Mouse (Mus musculus) small intestine, adult 2 months (tissue): ENCODE measurements at regions not wholly inside any gene's neighbourhood (a gene's known extent, or its start where the extent isn't known, plus 50 kb on each side); places are given as distances from the start of the nearest gene placed in this dataset.

Experiments used
- H3K27ac ChIP-seq: fragments of 200-500 bp; 2 replicates; pipeline ENCODE4 v1.5.1; 2012; ENCODE audit warnings: low read depth, low read length, control low read depth, inconsistent platforms; ENCODE audit not compliant: insufficient read depth
- H3K27me3 ChIP-seq: fragments of 200-500 bp; 2 replicates; pipeline ENCODE4 v1.6.1; 2012; ENCODE audit warnings: mild to moderate bottlenecking, moderate library complexity, low read length, inconsistent platforms; ENCODE audit not compliant: control insufficient read depth, insufficient read depth
- H3K36me3 ChIP-seq: fragments of 200-500 bp; 2 replicates; pipeline ENCODE4 v1.6.1; 2012; ENCODE audit warnings: mild to moderate bottlenecking, low read length, control low read depth, inconsistent platforms; ENCODE audit not compliant: control insufficient read depth, insufficient read depth
- H3K4me1 ChIP-seq: fragments of 200-500 bp; 2 replicates; pipeline ENCODE4 v1.6.1; 2012; ENCODE audit warnings: low read length, inconsistent platforms, mixed read lengths; ENCODE audit not compliant: control insufficient read depth, insufficient read depth, insufficient read length
- H3K4me3 ChIP-seq: fragments of 200-500 bp; 2 replicates; pipeline ENCODE4 v1.5.1; 2012; ENCODE audit warnings: low read depth, mild to moderate bottlenecking, control low read depth, inconsistent platforms, low read length, moderate library complexity
- CTCF ChIP-seq: fragments of 200-500 bp; IDR thresholded peaks from 2 replicates; pipeline ENCODE4 v1.5.1; 2012; ENCODE audit warnings: low read depth, mild to moderate bottlenecking, control low read depth, inconsistent platforms, low read length, moderate library complexity, mixed read lengths; ENCODE audit not compliant: insufficient replicate concordance, insufficient read length; ENCODE audit errors: extremely low read depth
- POLR2A ChIP-seq: fragments of 200-500 bp; IDR thresholded peaks from 2 replicates; pipeline ENCODE4 v1.6.1; 2012; ENCODE audit warnings: low read depth, mild to moderate bottlenecking, control low read depth, inconsistent platforms, low read length, moderate library complexity
- WGBS: fragments of 180-500 bp; shearing (Covaris S2); methylation state at CpG from one replicate; pipeline ENCODE4 v1.1.7; 2018; 5-methylcytosine and 5-hydroxymethylcytosine counted together

- H3K4me1 ChIP-seq = no peaks in the 10 kb centered on the region
- 86% methylated on average over 12 of the region's 12 CpGs for WGBS
- no peak overlapping the region for H3K27ac ChIP-seq
- TF ChIP-seq POLR2A = no peak
- no peak for TF ChIP-seq CTCF
- no peak overlapping the region for H3K4me3 ChIP-seq
- no peaks in the 10 kb centered on the region for H3K27me3 ChIP-seq
- H3K36me3 ChIP-seq = no peaks in the 10 kb centered on the region
These were observed 95.0 kb upstream of the Sox5 start for GRCm38 (mm10) chr6:144876758-144877157.

DNA sequence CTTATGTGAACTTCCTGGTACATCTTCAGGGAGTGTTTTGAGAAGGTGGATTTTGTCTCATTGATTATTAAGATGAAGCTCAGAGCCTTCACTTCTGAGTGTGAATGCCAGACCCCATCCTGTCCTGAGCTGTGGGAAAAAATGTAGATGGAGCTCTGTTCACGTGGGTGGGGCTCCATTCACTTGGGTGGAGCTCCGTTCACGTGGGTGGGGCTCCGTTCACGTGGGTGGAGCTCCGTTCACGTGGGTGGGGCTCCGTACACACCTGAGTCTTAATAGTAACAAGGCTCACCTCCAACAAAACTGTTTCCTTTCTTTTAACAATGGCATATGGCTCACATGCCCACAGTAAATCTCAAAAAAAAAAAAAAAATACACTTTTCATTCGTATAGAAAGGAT is 94.1 kb upstream of the Sox5 start:
- H3K4me3 ChIP-seq = no peak overlapping the region
- TF ChIP-seq POLR2A (no peak), CTCF (no peak)
- no peaks in the 10 kb centered on the region for H3K36me3 ChIP-seq
- H3K27me3 ChIP-seq = no peaks in the 10 kb centered on the region
- WGBS = 44% methylated on average over 9 of the region's 9 CpGs
- no peaks in the 10 kb centered on the region for H3K4me1 ChIP-seq
- no peak overlapping the region for H3K27ac ChIP-seq

GRCm38 (mm10) chr6:144874251-144874650 is 92.5 kb upstream of the Sox5 start:
- H3K4me3 ChIP-seq = no peak overlapping the region
- WGBS = 74% methylated on average over 5 of the region's 5 CpGs
- TF ChIP-seq CTCF (no peak), POLR2A (no peak)
- H3K4me1 ChIP-seq = no peaks in the 10 kb centered on the region
- H3K36me3 ChIP-seq = no peaks in the 10 kb centered on the region
- H3K27ac ChIP-seq = no peak overlapping the region
- no peaks in the 10 kb centered on the region for H3K27me3 ChIP-seq

- Histone ChIP-seq H3K27me3 (no peaks in the 10 kb centered on the region), H3K4me1 (no peaks in the 10 kb centered on the region), H3K36me3 (no peaks in the 10 kb centered on the region), H3K4me3 (no peak overlapping the region), H3K27ac (no peak overlapping the region)
- TF ChIP-seq CTCF = no peak
- WGBS = 91% methylated on average over 8 of the region's 8 CpGs
These were observed 89.2 kb upstream of the Sox5 start for GRCm38 (mm10) chr6:144870949-144871348.

- Histone ChIP-seq H3K27ac (no peak overlapping the region), H3K4me1 (no peaks in the 10 kb centered on the region), H3K4me3 (no peak overlapping the region), H3K36me3 (no peaks in the 10 kb centered on the region), H3K27me3 (no peaks in the 10 kb centered on the region)
- no peak for TF ChIP-seq CTCF
- TF ChIP-seq POLR2A = no peak
- 78% methylated on average over 9 of the region's 9 CpGs for whole genome bisulfite sequencing
These were observed 85.6 kb upstream of the Sox5 start for GRCm38 (mm10) chr6:144867333-144867732.

GRCm38 (mm10) chr6:144864026-144864425 is 82.2 kb upstream of the Sox5 start:
- TF ChIP-seq CTCF (no peak), POLR2A (no peak)
- Histone ChIP-seq H3K4me3 (no peak overlapping the region), H3K4me1 (no peaks in the 10 kb centered on the region), H3K27me3 (no peaks in the 10 kb centered on the region), H3K27ac (no peak overlapping the region), H3K36me3 (no peaks in the 10 kb centered on the region)
- WGBS = 62% methylated on average over 6 of the region's 6 CpGs

DNA sequence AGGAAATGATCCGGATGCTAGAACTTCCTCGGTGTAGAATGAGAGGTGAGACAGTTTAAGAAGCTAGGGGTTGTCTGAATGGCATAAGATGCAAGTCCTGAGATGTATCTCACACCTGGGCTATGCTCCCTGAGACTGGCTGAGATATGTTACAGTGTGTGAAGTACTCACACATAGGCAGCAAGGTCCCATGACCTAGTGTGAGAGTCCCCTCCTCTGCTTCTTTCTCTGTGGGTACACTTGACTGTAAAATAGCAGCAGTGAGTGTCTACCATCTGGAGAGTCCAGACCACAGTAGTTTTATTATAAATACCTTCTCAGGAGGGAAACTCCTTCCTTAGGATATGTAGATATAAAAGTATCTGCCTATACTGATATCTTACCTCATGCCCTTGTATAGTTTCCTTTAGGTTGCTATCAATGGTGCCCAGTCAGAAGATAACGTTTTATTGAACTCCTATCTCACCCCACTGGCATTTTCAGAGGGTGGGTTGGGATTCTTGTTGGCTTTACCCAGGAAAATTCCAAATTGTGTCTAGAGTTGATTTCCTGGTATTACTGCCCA is 81.7 kb upstream of the Sox5 start:
- 70% methylated on average over 3 of the region's 3 CpGs for WGBS
- H3K4me3 ChIP-seq = no peak overlapping the region
- no peaks in the 10 kb centered on the region for H3K36me3 ChIP-seq
- TF ChIP-seq CTCF = no peak
- no peak for TF ChIP-seq POLR2A
- no peak overlapping the region for H3K27ac ChIP-seq
- H3K27me3 ChIP-seq = no peaks in the 10 kb centered on the region
- no peaks in the 10 kb centered on the region for H3K4me1 ChIP-seq
